Mouse (Mus musculus): ENCODE data around the gene Tbc1d19.

DNA sequence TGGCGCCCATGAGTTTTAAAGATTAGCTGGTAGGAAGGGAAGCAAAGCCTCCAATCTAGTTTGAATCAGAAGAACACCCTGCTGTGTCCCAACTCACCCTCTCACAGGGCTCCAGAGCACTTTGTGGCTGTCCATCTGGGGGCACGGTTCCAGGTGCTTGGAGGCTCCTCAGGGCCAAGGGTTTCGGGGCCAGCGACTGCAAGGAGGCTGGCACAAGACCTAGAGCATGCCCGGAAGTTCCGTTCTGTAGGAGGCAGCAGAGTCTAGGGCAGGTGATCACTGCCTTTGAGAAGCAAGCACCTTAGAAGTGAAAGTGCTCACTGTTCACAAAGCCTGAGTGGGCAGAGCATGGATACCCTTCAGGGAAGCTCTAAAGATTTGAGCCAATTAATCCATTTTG, 120.4 kb downstream of the Tbc1d19 start:
- TF ChIP-seq CTCF (IDR thresholded peaks at IDR 0.05; ENCODE audit: control insufficient read depth, insufficient read depth, low read length) (no peak), POLR2A (IDR thresholded peaks at IDR 0.05; ENCODE audit: borderline replicate concordance, control insufficient read depth, low read depth, low read length) (no peak)

Data from bone marrow, adult 2 months (tissue).